Mouse (Mus musculus) brain, embryonic 18.5 days (tissue): Measurements from ENCODE around the gene Fam160a2.
"Not testable (repeated sequence)": the region's sequence is repeated elsewhere in the genome, so short reads cannot be mapped to it uniquely, and the experiment has no call there.

Source experiments
- DNase-seq: peaks from one replicate; pipeline ENCODE4 v3.0.0-alpha.2; 2012; ENCODE audit warnings: low read depth, low spot score

The Fam160a2 gene

DNA sequence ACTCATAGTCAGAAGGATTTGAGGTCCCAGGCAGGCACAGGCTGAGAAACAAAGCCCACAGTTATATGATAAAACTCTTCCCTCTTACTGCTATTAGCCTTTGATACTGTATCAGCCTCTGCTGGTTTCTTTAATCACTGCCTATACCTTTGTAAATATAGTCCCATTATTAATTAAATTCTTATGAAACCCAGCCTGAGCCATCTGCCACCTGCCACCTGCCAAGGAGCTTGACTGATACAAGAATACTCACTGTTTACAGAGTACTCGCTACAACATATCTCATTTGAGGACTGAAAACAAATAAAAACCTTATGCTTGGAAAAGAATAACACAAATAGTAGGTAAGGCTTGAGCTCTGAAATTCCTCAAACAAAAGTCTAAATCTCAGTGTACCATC lies 5.2 kb downstream of the Fam160a2 start:
- no peak for DNase-seq

DNA sequence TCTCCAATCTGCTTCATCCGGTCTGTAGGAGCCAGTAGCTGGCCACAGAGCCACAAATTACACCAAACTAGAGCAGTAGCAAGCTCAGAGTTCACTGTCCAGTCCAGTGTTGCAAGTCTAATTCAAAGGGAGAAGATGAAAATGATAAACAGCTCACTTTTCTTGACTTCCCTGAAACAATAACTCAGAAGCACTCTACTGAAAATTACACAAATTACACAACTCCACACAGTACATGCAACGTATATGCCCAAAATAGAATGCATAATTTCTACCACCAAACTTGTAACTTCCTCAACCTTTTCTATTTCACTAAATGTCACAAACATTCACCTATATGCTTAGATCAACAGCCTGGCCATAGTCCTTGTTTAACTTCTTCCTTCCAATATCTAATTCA lies 9.6 kb downstream of the Fam160a2 start:
- no peak for DNase-seq

DNA sequence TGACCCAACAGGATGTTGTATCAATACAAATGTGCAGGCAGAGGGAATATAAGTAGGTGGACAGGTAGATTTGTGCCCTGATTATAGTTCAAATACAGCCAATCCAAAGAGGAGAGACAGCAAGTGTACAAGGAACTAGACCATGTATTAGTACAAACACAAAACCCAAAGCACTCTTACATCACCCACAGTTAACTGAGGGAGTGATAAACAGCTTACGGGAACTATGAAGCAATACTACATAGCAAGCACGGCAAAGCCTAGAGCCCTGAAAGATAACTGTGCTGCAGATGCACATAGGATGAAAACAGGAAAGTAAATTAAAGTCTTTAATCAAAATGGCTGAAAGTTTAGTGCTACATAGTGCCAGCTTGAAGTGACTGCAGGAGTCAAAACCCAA lies 12.2 kb downstream of the Fam160a2 start:
- no peak for DNase-seq

DNA sequence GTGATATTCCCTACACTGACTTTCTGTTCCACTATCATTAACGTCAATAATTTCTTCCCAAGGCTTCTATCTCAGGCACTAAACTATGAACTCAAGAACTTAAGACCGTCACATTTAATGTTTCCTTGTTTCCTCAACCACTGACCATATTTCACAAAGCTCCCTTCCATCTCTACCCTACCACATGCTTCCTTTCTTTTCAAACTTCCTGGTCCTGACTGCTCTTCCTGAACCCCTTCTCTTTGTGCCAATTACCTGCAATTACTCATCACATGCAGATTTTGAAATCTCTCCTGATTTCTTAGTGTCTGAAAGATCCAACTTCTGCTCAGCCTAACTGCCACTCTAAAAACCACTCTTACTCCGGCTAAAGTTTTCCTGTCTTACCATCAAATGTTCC lies 19.5 kb downstream of the Fam160a2 start:
- DNase-seq: no peak

DNA sequence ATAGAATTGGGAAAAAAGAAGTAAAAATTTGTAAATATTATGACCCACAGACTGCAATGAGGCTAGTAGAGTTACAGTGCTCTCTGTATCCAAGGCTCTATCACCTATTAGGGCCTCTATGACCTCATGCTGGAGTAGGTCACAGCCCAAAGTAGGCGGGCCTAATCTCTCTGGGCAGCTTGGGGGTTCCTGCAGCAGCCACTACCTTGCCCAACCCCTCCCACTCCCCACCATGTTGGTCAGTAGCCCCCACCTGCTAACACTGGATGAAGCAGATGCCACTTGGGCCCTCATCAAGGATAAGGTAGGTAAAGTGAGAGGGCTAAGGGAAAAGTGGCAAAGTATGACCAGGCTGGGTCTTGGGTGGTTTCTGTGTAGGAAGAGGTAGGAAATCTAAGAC lies 25.0 kb downstream of the Fam160a2 start, which contains the start of gene Gm5901:
TSS of gene Gm5901 (plus strand) at position 173 of the 400 bp plus-strand sequence.
- DNase-seq: no peak

DNA sequence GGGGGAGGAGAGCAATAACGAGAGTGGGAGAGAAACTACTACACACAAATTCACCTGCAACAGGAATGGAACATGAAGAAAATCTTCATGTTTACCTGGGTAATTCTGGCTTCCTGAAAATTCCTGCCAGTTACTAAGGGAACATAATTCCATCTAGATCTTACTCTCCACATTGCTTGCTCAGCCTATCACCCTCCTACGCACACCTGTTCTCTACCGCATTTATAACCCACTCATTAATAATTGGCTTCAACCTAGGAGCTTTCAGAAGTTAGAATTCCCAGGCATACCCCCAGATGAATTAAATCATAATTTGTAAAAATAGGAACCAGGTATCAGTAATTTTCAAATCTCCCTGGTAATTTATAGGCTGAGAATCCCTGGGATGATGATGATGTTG lies 25.9 kb downstream of the Fam160a2 start:
- no peak for DNase-seq

DNA sequence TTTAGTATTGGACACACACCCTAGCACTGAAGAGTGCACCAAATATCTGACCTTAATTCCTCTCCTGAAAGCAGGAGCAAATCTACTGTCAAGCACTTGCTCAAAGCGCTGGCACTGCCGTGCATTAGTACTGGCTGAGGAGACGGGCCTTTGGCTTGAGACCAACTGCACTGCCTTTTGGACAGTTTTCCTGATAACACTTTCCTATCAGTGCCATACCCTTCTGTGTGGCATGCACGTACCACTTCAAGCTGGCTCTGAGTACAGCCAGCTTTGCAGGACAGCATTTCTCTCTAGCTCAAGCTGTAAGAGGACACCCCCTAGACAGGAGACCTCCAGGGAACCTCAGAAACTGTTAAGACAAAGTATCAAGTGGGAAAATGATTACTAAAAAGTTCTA lies 26.3 kb downstream of the Fam160a2 start:
- no peak for DNase-seq

DNA sequence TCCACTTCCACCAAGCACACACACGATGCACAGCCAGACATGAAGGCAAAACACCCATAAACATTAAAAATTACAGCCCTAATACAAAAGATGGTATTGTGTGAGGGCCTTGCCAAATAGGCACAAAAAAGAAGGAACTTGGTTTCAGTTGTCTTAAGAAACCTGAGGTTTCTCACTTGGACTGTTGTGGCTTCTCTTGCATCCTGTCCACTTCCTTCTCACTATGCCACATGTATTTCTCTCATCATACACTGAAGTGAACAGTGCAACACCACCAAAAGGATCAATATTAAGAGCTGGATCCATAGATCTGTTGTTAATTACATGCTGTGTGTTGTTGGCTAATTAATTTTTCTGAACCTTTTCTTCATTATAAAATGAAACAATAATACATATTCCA lies 26.9 kb downstream of the Fam160a2 start:
- DNase-seq: no peak

DNA sequence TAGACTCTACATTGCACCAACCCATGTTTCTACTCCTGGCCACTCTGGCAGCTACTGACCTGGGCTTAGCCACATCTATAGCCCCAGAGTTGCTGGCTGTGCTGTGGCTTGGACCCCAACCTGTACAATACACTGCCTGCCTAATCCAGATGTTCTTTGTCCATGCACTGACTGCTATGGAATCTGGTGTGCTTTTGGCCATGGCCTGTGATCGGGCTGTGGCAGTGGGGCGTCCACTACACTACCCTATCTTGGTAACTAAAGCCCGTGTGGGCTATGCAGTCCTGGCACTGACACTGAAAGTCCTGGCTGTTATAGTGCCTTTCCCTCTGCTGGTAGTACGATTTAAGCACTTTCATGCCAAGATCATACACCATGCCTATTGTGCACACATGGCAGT lies 31.3 kb downstream of the Fam160a2 start:
- no peak for DNase-seq

DNA sequence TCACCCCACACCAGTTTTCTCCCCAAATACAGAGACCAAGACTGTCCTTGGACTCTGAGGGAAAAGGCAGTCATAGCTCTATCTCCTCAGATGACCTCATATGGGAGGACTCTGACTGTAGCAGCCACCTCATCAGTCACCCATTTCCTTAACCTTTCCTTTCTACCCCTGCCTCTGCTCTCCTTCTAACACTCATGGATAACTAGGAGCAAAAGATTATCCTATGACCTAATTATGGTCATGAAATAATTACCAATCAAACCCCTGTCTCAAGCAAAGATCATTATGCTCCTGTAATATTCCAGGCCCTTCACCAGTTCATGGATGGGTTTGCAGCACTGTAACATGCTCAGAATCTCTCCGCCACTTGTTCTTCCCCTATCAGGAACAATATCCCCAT lies 31.9 kb downstream of the Fam160a2 start, which contains the start of gene Olfr692:
TSS of gene Olfr692 (plus strand) at position 301 of the 400 bp plus-strand sequence.
- DNase-seq: no peak

DNA sequence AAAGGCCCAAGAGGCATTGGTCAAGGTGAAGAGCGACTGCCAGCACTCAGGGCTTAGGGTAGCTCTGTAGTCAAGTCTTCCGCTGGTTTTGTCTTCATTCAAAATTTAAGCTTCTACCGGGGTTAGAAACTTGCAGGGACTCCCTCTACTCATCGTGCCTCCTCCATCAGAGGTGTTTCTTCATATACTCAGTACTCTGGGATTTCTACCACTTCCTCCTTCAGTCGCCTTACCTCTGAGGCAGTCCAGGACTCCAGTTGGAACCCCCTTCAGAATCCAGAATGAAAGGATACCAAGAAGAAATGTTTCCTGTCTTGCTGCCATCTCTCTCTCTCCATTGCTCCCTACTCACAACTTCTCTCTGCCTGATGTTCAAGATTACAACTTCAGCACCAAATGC lies 32.6 kb downstream of the Fam160a2 start:
- DNase-seq: no peak

DNA sequence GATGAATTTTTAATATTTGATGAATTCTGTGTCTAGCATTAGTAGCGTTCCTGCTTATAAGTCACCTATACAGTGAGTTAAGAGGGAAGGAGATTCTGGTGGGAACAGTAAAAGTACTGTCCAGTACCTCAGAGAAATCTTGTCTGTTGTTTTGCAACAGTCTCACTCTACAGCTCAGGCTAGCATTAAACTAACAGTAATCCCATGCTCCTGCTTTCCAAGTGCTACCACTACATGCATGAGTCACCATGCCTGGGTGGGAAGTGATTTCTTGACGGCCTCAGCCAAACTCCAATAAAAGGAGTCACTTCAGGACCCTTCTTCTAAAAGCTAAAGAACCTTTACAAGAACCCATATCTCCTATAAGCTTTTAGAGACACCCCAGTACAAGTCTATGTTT lies 38.1 kb downstream of the Fam160a2 start:
- no peak for DNase-seq

DNA sequence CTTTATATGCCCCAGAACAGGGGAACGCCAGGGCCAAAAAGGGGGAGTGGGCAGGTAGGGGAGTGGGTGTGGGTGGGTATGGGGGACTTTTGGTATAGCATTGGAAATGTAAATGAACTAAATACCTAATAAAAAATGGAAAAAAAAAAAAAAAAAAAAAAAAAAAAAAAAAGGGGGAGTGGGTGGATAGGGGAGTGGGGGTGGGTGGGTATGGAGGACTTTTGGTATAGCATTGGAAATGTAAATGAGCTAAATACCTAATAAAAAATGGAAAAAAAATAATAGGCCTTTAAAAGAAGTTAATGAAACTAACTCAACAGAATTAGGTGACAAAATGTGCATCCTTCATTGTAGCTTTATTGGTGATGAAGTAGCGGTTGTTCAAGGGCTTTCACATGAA lies 43.4 kb downstream of the Fam160a2 start:
- not testable (repeated sequence) for DNase-seq

DNA sequence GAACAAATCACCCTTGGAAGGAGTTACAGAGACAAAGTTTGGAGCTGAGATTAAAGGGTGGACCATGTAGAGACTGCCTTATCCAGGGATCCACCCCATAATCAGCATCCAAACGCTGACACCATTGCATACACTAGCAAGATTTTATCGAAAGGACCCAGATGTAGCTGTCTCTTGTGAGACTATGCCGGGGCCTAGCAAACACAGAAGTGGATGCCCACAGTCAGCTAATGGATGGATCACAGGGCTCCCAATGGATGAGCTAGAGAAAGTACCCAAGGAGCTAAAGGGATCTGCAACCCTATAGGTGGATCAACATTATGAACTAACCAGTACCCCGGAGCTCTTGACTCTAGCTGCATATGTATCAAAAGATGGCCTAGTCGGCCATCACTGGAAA lies 43.8 kb downstream of the Fam160a2 start:
- not testable (repeated sequence) for DNase-seq

DNA sequence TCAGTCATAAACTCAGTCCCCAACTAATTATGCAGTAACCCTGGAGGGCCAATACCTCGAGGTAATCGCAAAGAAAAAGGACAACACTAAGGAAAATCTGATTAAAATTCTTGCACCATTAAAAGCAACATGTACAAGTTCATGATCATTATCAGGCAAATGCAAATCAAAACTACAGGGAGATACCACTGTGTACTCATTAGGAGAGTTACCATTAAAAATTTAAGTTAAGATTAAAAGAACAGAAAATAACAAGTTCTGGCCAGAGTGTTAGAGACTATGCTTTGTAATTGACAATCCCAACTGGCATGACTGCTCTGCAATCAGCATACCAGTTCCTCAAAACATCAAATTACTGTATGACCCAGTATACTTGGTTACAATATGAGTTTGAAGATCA lies 57.1 kb downstream of the Fam160a2 start:
- DNase-seq: no peak

DNA sequence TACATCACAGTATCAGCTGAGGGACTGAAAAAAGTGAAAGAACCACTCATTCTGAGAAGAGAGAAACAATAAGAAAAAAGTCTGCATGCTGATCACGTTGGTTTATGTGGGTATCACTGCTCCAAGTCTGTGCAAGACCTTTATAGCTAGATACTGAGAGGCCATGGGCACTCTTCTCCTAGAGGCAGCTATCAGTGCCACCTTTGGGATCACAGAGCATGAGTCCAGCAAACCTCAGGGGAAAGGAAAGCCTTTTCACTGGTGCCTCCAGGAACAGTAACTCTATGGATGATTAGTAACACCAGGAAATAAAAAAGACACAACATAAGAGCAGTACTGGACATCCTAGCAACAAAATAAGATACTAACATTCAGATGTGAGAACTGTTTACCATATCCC lies 57.7 kb downstream of the Fam160a2 start, which contains the start of gene Olfr691:
TSS of gene Olfr691 (minus strand) at position 101 of the 400 bp plus-strand sequence.
- no peak for DNase-seq

DNA sequence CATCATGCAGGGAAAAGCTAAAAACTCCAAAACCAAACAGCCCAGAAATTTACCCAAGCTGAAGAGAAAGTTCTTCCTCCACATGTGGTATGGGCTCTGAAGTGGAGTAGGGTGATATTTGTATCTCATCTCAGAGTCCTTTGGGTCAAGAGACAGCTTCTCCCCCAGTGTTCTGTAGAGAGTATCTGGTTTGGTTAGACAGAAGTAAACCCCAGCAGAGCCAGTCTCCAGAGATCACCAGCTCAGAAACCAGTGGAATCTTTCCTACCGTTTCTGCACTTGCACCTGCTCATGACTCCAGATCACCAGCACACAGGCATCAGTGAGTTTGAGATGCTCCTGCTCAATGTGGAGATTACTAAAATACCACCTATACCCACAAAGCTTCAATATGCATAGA lies 65.8 kb downstream of the Fam160a2 start, which contains the start of gene Olfr690:
TSS of gene Olfr690 (minus strand) at position 101 of the 400 bp plus-strand sequence.
- DNase-seq: no peak

DNA sequence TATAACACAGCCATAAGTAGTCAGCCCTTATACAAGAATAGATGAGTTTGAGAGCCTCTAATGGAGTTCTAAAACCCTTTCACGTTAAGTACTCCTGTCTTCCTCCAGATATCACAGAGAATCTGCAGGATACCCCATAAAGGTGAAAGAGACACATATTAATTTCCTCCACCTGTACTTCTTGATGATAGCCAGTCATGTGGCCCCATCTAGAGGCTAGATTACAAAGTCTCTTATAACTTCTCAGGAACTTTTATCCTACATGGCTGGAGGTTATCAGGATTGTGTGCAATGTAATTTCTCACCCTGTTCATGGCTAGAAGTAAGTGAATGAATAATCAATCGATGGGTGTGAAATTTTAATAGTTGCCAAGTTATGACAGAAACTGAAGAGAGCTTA lies 74.6 kb downstream of the Fam160a2 start:
- DNase-seq: no peak
